Mouse (Mus musculus) cerebellum, postnatal 10 days (tissue): ENCODE measurements around the gene Thra.
A peak's percentile ranks its signal among the peaks of the same experiment; 100 is the strongest.

Experiments
- DNase-seq, 2 experiments: peaks; one replicate each; pipeline ENCODE4 v3.0.0; 2021; ENCODE audit warnings: mixed read lengths in 2 of 2

The Thra gene

DNA sequence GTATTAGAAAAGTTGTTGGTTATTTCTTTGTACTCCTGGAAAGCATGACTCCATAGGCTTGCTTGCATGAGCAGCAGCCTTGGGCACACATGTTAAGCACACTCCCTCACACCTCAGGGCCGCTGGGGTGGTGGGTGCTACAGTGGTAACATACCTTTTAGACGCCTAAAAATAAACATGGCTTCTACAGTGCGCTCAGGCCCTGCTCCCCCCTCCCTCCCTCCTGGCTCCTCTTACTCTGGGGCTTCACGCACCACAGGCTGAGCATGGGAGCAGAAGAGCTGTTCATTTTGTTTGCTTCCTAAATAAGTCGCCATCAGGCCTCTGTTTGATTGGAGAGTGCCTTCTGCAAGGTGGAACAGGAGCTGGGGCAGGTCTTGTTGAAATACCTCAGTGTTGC, 56.9 kb downstream of the Thra start:
- peak; percentile 50 to 58 for DNase-seq

DNA sequence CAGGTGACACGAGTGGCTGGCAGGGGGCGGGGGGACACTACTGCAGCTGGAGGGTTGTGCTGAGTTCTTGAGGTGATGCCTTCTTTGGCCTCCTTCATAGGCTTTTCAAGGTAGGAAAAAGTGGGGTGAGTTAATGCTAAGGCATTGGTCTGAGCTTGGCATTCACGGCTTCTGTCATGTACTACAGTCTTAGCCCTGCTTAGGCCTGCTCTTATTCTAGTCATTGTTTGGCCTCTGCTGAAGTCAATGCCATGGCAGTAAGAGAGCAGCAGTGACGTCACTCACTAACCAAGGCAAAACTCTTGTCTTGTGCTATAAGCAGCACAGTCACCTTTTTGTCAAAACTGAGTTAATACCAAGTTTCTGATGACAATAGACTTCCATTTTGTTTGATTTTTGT, 57.5 kb downstream of the Thra start:
- DNase-seq: no peak

DNA sequence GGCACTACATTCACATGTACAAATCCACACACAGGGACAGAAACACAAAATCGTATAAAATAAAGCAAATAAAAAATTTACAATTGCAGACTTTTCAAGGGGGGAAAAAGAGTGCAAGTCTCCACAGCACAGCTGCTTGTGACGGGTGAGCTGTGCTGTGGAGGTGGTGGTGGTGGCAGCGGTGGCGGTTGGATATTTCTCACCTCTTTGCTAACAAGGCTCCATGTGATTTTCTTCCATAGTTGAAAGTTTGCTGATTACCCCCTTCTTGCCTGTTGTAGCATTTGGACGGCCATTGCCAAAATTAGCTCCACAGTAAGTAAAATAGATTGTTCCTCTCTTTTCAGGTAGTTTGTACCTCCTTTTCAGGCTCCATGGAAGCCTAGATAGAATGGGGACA, 64.2 kb downstream of the Thra start, which contains the start of gene Casc3:
Casc3 (plus strand) TSS at position 301 of the 400 bp plus-strand sequence.
- no peak for DNase-seq

DNA sequence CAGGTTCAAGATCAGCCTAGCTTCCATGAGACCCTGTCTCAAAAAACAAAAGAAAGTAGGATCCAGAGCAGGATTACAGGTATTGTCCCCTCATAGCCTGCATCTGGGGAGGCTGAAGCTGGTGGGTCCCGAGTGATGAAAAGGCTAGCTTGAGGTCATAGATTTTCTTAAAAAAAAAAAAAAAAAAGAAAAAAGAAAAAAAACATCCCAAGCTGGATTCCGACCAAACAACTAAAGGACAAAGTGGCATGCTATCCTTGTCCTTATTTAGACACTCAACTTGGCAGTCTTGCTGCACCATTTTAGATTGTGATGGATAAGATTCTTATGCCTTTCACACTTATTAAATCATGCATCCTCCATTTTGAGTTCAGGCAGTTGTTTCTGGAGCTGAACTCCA, 68.0 kb downstream of the Thra start:
- peak in 1 of 2 experiments; percentile 28 for DNase-seq

DNA sequence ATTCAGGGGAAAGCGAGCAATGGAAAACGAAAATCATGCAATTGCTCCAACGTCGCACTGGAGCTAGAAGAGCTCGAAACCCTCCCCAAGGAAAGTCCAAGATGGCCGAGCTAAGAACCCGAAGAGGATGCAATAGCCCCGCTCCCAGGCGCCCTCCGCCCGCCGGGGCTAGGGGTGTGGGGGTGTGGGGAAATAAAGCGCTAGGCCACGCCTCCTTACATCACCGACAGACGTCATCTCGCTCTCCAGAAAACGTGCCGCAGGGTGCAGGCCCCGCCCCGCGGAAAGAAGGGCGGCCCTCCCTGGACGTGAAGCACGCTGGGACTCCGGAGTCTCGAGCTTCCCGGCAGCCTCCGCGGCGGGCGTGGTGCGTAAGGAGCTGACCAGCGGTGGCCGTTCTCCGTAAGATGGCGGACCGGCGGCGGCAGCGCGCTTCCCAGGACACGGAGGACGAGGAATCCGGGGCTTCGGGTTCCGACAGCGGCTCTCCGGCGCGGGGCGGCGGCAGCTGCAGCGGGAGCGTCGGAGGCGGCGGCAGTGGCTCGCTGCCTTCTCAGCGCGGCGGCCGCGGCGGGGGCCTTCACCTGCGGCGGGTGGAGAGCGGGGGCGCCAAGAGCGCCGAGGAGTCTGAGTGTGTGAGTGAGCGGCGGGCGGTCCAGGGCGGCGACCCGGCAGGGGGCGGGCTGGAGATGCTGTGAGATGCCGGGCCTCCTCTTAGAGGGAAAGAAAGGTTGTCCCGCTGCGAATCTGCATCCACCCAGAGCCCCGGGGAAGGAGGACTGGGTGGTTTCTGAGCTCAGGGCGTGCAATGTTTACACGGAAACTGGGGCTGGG, 69.2 kb downstream of the Thra start:
- DNase-seq: peak; percentile 99 to 100

DNA sequence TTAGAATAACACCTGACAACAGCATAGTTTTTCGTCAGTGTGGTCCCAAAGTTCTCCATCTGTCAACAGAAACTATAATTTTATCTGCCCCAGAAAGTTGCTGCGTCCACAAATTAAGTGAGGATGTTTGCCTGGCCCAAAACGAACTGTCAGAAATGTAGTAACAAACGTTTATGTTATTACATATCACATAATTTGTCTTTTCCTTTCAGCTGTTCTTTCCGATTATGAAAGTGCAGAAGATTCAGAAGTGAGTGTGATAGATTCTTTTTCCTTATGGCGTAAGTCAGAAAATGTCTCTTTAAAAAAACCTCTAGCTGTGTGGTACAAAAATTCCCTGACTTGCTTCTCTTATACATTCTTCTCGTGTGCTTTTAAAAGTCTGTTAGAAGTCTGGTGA, 70.2 kb downstream of the Thra start:
- no peak for DNase-seq

DNA sequence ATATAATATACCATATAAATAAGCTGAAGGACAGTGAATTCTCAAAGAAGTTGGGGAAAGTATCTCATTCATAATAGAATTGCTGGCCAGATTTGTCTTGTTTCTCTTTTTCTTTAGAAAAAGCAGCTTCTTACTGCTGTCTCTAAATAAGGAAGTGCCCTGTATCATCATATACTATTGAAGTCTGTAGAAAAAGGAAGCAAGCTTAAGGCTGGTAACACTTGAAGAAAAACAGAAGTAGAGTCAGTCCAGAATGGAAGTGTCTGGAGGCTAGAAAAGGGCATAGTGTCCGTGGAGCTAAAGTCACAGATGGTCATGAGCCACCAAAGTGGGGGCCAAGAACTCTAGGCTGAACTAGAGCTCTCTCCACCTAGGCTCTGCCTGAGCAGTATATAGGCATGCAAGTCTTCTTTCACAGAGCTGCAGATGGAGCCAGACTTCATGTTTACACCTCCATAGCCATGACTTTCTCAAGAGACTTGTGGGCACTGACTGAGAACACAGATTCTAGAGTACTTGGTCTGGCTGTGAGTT, 76.3 kb downstream of the Thra start:
- DNase-seq: no peak
